Mouse (Mus musculus) stomach, embryonic 16.5 days (tissue): ENCODE measurements at regions not wholly inside any gene's neighbourhood (a gene's known extent, or its start where the extent isn't known, plus 50 kb on each side); places are given as distances from the start of the nearest gene placed in this dataset.

Source experiments
- ATAC-seq: fragments of 200-750 bp; cut with Nextera tagmentation; 2 replicates; pipeline ENCODE4 v1.8.0; 2017; ENCODE audit warnings: moderate number of reproducible peaks, moderate TSS enrichment; ENCODE audit not compliant: insufficient read depth, low FRiP score
- H3K27ac ChIP-seq: fragments of 300-500 bp; sonication (generic); 2 replicates; pipeline ENCODE4 v1.5.1; 2014; ENCODE audit warnings: low read length
- H3K27me3 ChIP-seq: fragments of 300-500 bp; sonication (generic); 2 replicates; pipeline ENCODE4 v1.6.1; 2014; ENCODE audit warnings: low read length, control low read depth, mixed read lengths; ENCODE audit not compliant: control insufficient read depth, insufficient read depth
- H3K36me3 ChIP-seq: fragments of 300-500 bp; sonication (generic); 2 replicates; pipeline ENCODE4 v1.6.1; 2014; ENCODE audit warnings: low read length; ENCODE audit not compliant: control insufficient read depth, insufficient read depth
- H3K4me1 ChIP-seq: fragments of 300-500 bp; sonication (generic); 2 replicates; pipeline ENCODE4 v1.6.1; 2014; ENCODE audit warnings: low read length, control low read depth, mixed read lengths; ENCODE audit not compliant: control insufficient read depth, insufficient read depth
- H3K4me2 ChIP-seq: fragments of 300-500 bp; sonication (generic); 2 replicates; pipeline ENCODE4 v1.6.1; 2014; ENCODE audit warnings: low read depth, low read length, mixed read lengths
- H3K4me3 ChIP-seq: fragments of 300-500 bp; sonication (generic); replicated peaks from 2 replicates; pipeline ENCODE4 v1.5.1; 2014; ENCODE audit warnings: mild to moderate bottlenecking, low read length
- H3K9ac ChIP-seq: fragments of 300-500 bp; sonication (generic); 2 replicates; pipeline ENCODE4 v1.6.1; 2014; ENCODE audit warnings: low read length
- H3K9me3 ChIP-seq: fragments of 300-500 bp; sonication (generic); replicated peaks from 2 replicates; pipeline ENCODE4 v1.6.1; 2016; ENCODE audit warnings: low read length, control low read depth; ENCODE audit not compliant: control insufficient read depth
- WGBS: fragments of 180-500 bp; shearing (Covaris S2); extraction: QIAGEN DNeasy Blood & Tissue Kit; methylation state at CpG from one replicate; pipeline ENCODE4 v1.1.7; 2014; 5-methylcytosine and 5-hydroxymethylcytosine counted together

GRCm38 (mm10) chr5:126238071-126238470 lies 706.5 kb downstream of the Tmem132b start:
- Histone ChIP-seq H3K27me3 (no peaks in the 10 kb centered on the region), H3K4me2 (no peak overlapping the region), H3K4me1 (no peaks in the 10 kb centered on the region), H3K4me3 (no peak overlapping the region), H3K9me3 (no peaks in the 10 kb centered on the region), H3K27ac (no peak overlapping the region), H3K36me3 (no peaks in the 10 kb centered on the region), H3K9ac (no peak overlapping the region)
- no peak for ATAC-seq
- 70% methylated on average over 3 of the region's 3 CpGs for WGBS

GRCm38 (mm10) chr5:126245776-126246175 lies 714.2 kb downstream of the Tmem132b start:
- Histone ChIP-seq H3K9me3 (no peaks in the 10 kb centered on the region), H3K27ac (no peak overlapping the region), H3K4me2 (no peak overlapping the region), H3K4me3 (no peak overlapping the region), H3K27me3 (no peaks in the 10 kb centered on the region), H3K4me1 (no peaks in the 10 kb centered on the region), H3K36me3 (no peaks in the 10 kb centered on the region), H3K9ac (no peak overlapping the region)
- ATAC-seq = no peak
- WGBS = 72% methylated on average over 2 of the region's 2 CpGs

GRCm38 (mm10) chr5:126250331-126250730 lies 718.8 kb downstream of the Tmem132b start:
- 68% methylated on average over 1 of the region's 1 CpGs for WGBS
- no peaks in the 10 kb centered on the region for H3K4me1 ChIP-seq
- H3K4me2 ChIP-seq = no peak overlapping the region
- no peak for ATAC-seq
- no peak overlapping the region for H3K27ac ChIP-seq
- H3K4me3 ChIP-seq = no peak overlapping the region
- H3K27me3 ChIP-seq = no peaks in the 10 kb centered on the region
- H3K36me3 ChIP-seq = no peaks in the 10 kb centered on the region
- H3K9me3 ChIP-seq = no peaks in the 10 kb centered on the region
- H3K9ac ChIP-seq = no peak overlapping the region

GRCm38 (mm10) chr5:126254661-126255060 lies 723.1 kb downstream of the Tmem132b start:
- no peak overlapping the region for H3K4me2 ChIP-seq
- no peak for ATAC-seq
- H3K36me3 ChIP-seq = no peaks in the 10 kb centered on the region
- no peak overlapping the region for H3K27ac ChIP-seq
- 77% methylated on average over 1 of the region's 1 CpGs for WGBS
- no peaks in the 10 kb centered on the region for H3K4me1 ChIP-seq
- H3K27me3 ChIP-seq = no peaks in the 10 kb centered on the region
- no peaks in the 10 kb centered on the region; the same call in 1 of the 2 replicates for H3K9me3 ChIP-seq
- no peak overlapping the region for H3K9ac ChIP-seq
- no peak overlapping the region for H3K4me3 ChIP-seq

- WGBS = 60% methylated on average over 5 of the region's 5 CpGs
- Histone ChIP-seq H3K27me3 (no peaks in the 10 kb centered on the region), H3K36me3 (no peaks in the 10 kb centered on the region), H3K9me3 (no peaks in the 10 kb centered on the region; the same call in 1 of the 2 replicates), H3K4me3 (no peak overlapping the region), H3K27ac (no peak overlapping the region), H3K4me2 (no peak overlapping the region), H3K9ac (no peak overlapping the region), H3K4me1 (no peaks in the 10 kb centered on the region)
- ATAC-seq = no peak
These were observed 726.3 kb downstream of the Tmem132b start for GRCm38 (mm10) chr5:126257860-126258259.

GRCm38 (mm10) chr5:126266471-126266870 lies 734.9 kb downstream of the Tmem132b start:
- H3K4me2 ChIP-seq = no peak overlapping the region
- H3K4me3 ChIP-seq = no peak overlapping the region
- H3K27ac ChIP-seq = no peak overlapping the region
- H3K36me3 ChIP-seq = no peaks in the 10 kb centered on the region
- 84% methylated on average over 2 of the region's 2 CpGs for WGBS
- no peaks in the 10 kb centered on the region for H3K27me3 ChIP-seq
- ATAC-seq = no peak
- H3K9ac ChIP-seq = no peak overlapping the region
- H3K9me3 ChIP-seq = no peaks in the 10 kb centered on the region
- H3K4me1 ChIP-seq = no peaks in the 10 kb centered on the region

GRCm38 (mm10) chr5:126266929-126267609 lies 735.5 kb downstream of the Tmem132b start:
- no peak overlapping the region for H3K27ac ChIP-seq
- H3K36me3 ChIP-seq = no peaks in the 10 kb centered on the region
- H3K4me1 ChIP-seq = no peaks in the 10 kb centered on the region
- 52% methylated on average over 2 of the region's 2 CpGs for WGBS
- H3K4me3 ChIP-seq = no peak overlapping the region
- ATAC-seq = no peak
- H3K9me3 ChIP-seq = no peaks in the 10 kb centered on the region
- no peak overlapping the region for H3K9ac ChIP-seq
- no peaks in the 10 kb centered on the region for H3K27me3 ChIP-seq
- no peak overlapping the region for H3K4me2 ChIP-seq

GRCm38 (mm10) chr5:126268592-126268991 lies 737.0 kb downstream of the Tmem132b start:
- no peak overlapping the region for H3K4me2 ChIP-seq
- H3K4me1 ChIP-seq = no peaks in the 10 kb centered on the region
- no peak overlapping the region for H3K27ac ChIP-seq
- H3K36me3 ChIP-seq = no peaks in the 10 kb centered on the region
- no peak for ATAC-seq
- no peaks in the 10 kb centered on the region for H3K9me3 ChIP-seq
- no peak overlapping the region for H3K9ac ChIP-seq
- H3K4me3 ChIP-seq = no peak overlapping the region
- 78% methylated on average over 4 of the region's 4 CpGs for WGBS
- H3K27me3 ChIP-seq = no peaks in the 10 kb centered on the region

GRCm38 (mm10) chr5:126274316-126274715 lies 742.7 kb downstream of the Tmem132b start:
- H3K36me3 ChIP-seq = no peaks in the 10 kb centered on the region
- H3K4me1 ChIP-seq = no peaks in the 10 kb centered on the region
- H3K4me2 ChIP-seq = no peak overlapping the region
- no peaks in the 10 kb centered on the region for H3K27me3 ChIP-seq
- WGBS = 88% methylated on average over 8 of the region's 8 CpGs
- ATAC-seq = no peak
- no peak overlapping the region for H3K4me3 ChIP-seq
- no peaks in the 10 kb centered on the region for H3K9me3 ChIP-seq
- H3K9ac ChIP-seq = no peak overlapping the region
- H3K27ac ChIP-seq = no peak overlapping the region
